Mouse (Mus musculus) B cell, adult 2 months (primary cell): ENCODE measurements around the gene Erich4.
A peak's percentile ranks its signal among the peaks of the same experiment; 100 is the strongest.

Experiments used
- DNase-seq, 2 experiments: peaks; one replicate each; pipeline ENCODE4 v3.0.0; 2022

Erich4 gene

GRCm38 (mm10) chr7:25615706-25616011 is at the start of gene Erich4:
Gene Erich4 (minus strand): TSS chr7:25615892.
- no peak for DNase-seq

- DNase-seq: peak; percentile 97 to 98
Observed at GRCm38 (mm10) chr7:25658657-25659472, 43.2 kb upstream of the Erich4 start, which contains the start of the genes Bckdha and Exosc5. Gene Bckdha (minus strand): TSS chr7:25658981. Gene Exosc5 (plus strand): TSS chr7:25659164.

GRCm38 (mm10) chr7:25657785-25658184 is 42.1 kb upstream of the Erich4 start:
- no peak for DNase-seq

DNA sequence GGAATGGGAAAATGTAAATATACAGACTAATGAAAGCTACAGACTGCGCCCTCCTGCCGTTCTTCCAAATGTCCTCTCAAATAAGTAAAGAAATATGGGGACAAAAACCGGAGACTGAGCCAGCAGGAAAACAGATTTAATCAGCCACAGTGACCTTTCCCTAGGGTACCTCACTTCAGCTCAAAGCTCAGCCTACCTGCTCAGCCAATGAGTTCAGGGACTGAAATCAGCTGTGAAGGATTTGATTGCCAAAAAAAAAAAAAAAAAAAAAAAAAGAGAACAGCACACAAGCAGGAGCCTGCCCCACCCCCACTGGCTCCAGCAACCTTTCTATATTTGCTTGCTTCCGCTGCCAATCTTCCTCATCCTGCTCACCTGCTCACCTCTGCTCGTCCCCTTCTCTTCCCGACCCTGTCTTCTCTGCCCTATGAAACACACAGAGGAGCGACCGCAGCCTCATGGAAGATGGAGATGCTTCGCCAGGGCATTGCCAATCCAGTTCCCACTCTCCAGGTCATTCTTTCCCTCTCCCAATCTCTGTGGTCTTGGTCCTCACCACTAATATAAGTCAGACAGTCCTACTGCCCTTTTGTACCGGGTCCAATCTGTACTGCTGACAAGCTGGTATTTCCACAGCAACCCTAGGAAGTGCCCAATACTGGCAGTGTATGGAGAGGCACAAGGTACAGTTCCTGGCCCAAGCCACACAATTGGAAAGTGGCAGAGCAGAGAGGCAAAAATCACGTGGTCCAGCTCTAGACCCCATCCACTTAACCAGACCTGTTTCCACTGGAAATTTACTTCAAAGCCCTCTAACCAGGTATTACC is 40.1 kb upstream of the Erich4 start:
- no peak for DNase-seq

GRCm38 (mm10) chr7:25652244-25652759 is 36.6 kb upstream of the Erich4 start:
- DNase-seq: peak; percentile 53 to 64

GRCm38 (mm10) chr7:25651281-25651680 is 35.6 kb upstream of the Erich4 start:
- DNase-seq: peak; percentile 71 to 76

DNA sequence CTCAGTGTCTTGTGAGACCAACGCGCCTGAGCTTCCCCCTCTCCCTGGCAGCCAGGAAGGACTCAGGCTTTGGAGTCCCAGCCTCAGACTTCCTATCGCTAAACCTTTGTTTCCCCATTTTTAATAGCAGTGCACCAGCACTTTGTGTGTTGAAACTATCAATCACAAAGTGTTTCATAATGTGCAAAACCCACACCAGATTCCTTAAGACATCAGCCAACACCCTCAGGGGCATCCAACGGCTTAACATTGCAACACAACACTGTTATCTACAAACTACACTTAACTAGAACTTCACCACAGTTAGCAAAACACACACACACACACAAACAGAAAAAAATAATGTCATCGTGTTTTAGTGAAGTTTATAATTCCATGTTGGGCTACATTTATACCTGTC is 34.1 kb upstream of the Erich4 start:
- DNase-seq: no peak

DNA sequence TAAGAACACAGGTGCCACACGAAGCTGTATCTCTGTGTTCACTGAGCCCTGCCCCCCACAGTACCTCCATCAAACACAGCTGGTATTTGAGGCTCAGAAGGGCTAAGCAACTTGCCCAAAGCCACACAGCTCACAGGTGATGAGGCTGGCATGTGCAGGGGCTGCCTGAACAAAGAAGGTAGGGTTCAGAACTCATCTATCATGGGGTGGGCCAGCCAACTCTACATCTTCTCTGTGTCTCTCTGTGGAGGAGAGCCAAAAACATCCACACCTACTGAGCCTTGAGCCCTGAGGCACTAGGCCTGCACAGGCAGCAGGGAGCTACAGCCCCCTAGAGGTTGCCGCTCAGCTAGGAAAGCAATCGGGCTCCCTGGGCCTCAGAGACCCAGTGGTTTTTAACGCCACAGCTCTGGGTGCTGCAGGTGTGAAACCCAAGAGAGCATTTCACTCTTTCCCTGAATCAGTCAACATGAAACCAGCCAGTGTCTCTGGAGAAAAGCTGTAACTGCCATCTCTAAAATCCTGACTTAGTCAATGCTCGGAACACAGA is 32.0 kb upstream of the Erich4 start:
- peak; percentile 67 to 70 for DNase-seq

GRCm38 (mm10) chr7:25645074-25645473 is 29.4 kb upstream of the Erich4 start:
- DNase-seq: no peak

GRCm38 (mm10) chr7:25644631-25645030 is 28.9 kb upstream of the Erich4 start:
- DNase-seq: no peak

GRCm38 (mm10) chr7:25644136-25644535 is 28.4 kb upstream of the Erich4 start:
- peak in 1 of 2 experiments; percentile 36 for DNase-seq

DNA sequence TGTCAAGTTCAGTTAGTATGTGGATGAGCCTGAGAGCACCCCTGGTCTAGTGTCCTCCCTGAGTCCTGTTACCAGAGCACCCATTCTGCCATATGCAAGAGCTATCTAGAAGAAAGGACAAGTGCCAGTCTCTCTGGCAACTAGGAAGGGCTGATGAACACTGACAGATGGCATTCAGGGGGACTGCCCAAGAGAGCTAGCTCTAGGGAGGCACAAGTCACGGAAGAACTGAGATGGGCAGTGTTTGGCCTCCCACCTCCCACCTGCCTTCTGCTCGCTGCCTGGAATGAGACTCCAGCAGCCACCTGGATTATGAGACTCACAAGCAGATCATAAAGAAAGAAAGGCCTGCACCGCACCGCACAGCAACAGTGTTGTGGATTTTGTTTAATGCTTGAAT is 24.1 kb upstream of the Erich4 start:
- no peak for DNase-seq

- no peak for DNase-seq
Observed at GRCm38 (mm10) chr7:25637099-25637498, 21.4 kb upstream of the Erich4 start.

GRCm38 (mm10) chr7:25636373-25636772 is 20.7 kb upstream of the Erich4 start:
- DNase-seq: peak; percentile 81 to 85

DNA sequence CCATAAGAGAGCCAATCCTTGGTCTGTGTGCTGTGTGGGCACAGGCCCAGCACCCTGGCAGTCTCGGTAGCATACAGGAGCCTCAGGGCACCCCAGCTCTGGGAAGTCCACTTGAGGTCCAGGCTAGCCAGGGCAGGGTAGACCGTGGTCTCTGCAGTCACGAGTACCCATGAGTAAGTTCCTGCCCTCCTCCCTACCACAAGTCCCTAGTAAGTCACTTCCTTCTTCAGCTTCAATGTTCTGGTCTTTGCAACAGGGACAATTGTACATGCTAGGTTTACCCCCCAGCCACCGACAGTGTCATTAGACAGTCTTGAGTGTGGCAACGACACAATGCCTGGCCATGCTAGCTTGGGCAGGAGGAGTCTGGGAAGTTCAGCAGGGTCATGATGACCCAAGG is 17.0 kb upstream of the Erich4 start:
- peak; percentile 57 to 58 for DNase-seq

GRCm38 (mm10) chr7:25628323-25628620 is 12.6 kb upstream of the Erich4 start:
- DNase-seq: no peak

DNA sequence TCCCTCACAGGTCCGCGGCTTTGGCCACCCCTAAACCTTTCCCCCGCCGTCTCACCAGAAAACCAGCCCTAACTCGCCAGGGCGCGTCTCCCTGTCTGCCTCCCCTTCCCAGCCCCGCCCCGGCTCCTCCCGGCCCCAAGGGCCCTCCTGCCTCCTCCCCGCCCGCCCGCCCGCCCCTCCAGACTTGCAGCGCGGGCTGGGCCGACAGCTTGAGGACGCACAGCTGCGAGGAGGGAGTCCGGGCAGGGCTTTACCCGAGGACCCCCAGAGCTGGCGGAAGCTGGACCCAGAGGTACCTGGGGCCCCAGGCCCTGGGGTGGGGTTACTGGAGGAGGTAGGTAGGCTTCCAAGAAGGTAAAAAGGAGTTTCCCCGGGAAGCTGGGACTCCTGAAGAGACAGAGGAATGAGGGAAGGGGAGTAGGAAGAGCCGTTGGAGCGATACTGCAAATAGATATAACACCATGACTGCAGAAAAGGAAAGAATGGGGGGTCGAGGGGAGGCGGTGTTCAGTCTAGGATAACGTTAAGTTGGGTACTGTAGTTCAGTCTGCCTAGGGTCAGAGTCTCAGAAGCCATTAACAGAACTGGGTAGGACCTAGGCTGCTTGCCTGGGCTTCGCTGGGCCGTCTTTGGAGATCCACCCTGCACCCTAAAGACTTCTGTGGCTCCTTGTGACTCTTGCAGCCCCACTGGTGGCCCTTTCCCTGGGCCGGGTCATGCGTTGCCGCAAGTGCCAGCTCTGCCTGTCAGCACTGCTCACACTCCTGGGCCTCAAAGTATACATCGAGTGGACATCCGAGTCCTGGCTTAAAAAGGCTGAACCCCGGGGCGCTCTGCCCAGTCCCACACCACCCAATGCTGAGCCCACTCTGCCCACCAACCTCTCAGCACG is 12.0 kb upstream of the Erich4 start:
- peak in 1 of 2 experiments; percentile 31 for DNase-seq

GRCm38 (mm10) chr7:25626509-25627430 is 11.1 kb upstream of the Erich4 start, which contains the start of gene B3gnt8:
Gene B3gnt8 (plus strand): TSS chr7:25626654.
- peak; percentile 43 to 52 for DNase-seq

DNA sequence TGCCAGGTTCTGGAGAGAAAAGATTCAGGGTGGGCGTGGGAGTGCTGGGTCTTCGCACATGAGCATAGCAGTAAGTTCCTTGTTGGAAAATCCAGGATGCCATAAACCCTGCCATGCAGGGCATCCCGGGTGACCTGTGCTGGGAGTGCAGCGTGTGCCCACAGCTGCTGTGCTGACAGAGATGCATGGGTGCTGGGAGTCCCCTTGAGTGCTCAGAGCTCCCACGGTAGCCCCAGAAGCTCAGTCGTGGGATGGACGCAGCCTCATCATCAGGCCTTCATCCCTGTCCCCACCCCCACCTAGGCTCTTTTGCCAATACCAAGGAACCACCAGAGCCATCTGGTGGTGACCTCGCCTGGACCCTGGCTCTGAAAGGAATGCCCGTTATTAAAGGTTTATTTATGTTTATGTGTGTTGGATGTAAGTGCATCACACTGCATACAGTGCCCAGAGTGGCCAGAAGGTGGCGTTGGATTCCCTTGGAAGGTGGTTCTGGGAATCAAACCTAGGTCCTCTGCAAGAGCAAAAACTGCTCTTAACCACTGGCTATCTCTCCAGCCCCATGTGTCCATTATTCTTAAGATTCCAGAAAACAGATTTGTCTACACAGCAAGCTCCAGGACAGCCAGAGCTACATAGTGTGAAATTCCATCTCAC is 10.0 kb upstream of the Erich4 start:
- peak; percentile 75 to 76 for DNase-seq

- no peak for DNase-seq
Observed at GRCm38 (mm10) chr7:25624851-25625250, 9.2 kb upstream of the Erich4 start.
